Mouse (Mus musculus): ENCODE results near the gene Slc25a34.

The Slc25a34 gene

DNA sequence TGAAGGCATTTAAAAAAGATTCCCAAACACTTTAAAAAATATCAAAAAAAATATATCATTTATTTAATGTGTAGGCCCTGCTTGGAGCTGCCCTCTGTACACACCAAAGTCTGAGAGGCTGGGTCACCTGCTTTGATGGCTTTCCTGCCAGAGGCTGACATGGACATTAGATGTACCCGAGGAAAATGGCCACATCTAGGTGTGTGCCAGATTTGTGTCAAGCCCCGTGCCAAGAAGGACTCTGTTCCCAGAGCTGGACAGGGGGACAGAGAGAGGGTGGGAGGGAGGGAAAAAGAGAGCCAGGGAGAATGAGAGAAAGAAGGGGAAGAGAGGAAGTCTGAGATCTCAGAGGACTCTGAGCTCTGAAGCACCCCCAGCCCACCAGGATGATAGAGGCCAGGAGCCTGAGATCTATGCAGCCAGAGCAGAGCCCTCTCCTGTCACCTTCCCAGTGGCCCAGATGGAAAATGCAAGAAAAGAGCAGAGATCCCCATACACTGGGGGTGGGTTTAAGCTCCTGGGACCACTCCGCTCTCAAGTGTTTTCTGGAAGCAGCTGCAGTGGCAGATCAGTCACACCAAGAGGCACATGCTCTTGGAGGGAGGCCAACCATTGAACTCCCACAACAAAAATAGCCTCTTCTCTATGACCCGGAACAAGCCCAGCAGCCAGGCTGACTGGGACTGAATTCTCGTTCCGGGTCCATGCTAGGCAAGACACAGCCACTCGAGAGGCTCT, 19.7 kb upstream of the Slc25a34 start:
- DNase-seq (ENCODE audit: low spot score) = no peak

DNA sequence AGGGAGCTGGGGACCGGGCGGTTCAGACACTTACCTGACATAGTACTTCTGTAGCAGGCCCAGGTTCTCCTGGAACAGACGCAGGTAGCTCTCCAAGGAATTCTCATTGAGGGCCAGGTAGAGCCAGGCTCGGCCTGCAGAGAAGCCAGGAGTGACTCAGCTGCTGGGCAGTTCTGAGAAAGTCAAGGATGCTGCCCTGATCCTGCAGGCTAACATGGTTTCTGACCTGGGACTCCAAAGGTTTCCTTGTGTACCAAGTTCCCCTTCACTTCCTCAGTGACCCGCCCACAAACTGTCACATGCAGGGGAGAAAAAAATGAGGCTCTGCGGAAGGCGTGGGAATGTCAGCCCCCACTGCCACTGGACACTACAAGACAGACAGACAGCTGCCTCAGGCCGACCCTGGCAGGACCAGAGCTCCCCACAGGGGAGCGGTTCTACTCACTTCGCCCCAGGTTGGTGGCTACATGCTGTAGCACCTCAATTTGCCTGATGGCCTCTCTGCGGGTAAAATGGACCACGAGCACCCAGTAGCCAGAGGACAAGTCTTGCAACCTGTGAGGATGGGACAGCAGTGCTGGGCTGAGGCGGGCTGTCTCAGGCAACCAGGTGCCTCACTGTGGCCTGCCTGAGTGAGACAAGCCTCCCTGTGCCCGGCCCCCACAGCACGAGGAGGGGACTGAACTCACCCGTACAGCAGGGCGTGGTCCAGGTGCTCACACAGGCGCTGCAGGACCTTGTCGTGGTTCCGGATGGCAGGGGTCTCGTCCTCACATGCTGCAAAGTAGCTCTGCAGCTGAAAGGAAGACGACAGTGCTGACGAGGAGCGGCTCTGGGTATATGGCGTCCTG, 18.6 kb upstream of the Slc25a34 start:
- DNase-seq (ENCODE audit: low spot score) = no peak

DNA sequence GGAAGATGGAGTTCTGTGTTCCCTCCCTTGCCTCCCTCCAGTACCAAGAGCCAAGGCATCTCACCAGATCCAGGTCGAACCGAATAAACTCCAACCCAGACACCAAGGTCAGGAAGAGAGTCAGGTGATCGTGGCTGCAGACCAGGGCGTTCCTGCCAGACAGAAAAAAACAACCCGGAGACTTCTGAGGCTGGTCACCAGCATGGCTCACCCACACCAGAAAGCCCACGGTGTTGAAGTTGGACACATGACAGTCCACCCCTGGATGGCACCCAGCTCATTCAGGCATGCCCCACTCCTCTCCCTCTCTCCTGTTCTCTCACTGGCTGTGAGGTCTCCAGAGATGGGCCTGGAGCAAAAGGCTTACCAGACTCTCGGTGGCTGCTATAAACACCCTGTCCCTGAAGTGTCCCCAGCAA, 17.7 kb upstream of the Slc25a34 start:
- DNase-seq (ENCODE audit: low spot score) = no peak

GRCm38 (mm10) chr4:141639474-141639873, 15.9 kb upstream of the Slc25a34 start:
- no peak for DNase-seq (ENCODE audit: low spot score)

DNA sequence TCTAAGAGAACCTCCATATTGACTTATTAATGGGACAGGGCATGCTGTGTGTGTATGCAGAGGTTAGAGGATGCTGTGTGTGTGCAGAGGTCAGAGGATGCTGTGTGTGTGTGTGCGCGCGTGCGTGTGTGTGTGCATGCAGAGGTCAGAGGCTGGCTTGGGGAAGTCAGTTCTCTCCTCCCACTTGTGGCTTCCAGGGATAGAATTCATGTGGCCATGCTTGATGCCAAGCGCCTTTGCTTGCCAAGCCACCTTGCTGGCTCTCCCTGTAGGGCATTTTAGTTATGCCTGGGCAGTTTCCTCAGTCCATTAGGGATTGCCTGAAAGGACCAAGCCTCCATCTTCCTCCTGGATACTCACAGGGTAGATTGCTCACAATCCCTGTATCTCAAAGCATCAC, 13.1 kb upstream of the Slc25a34 start:
- DNase-seq (ENCODE audit: low spot score) = no peak

DNA sequence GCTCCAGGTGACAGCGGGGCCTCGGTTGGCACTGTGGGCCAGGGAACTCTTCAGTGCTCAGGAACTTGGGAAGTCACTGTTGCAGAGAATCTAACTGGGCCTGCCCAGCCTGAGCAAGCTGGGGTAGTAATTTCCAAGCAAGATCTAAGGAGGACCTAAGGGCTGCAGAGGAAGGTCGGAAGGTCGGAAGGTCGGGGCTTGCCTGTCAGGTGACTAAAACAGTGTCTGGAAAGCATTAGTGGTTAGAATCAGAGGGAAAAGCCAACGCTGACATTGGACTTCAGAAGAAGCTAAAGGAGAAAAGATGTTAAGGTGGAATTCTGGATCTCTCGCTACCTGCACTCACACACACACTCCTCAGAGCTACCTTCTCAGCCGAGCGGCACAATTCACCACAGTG, 12.4 kb upstream of the Slc25a34 start:
- no peak for DNase-seq (ENCODE audit: low spot score)

GRCm38 (mm10) chr4:141632111-141632873, 8.7 kb upstream of the Slc25a34 start:
- DNase-seq (ENCODE audit: low spot score) = no peak

GRCm38 (mm10) chr4:141631250-141631649, 7.6 kb upstream of the Slc25a34 start:
- no peak for DNase-seq (ENCODE audit: low spot score)

DNA sequence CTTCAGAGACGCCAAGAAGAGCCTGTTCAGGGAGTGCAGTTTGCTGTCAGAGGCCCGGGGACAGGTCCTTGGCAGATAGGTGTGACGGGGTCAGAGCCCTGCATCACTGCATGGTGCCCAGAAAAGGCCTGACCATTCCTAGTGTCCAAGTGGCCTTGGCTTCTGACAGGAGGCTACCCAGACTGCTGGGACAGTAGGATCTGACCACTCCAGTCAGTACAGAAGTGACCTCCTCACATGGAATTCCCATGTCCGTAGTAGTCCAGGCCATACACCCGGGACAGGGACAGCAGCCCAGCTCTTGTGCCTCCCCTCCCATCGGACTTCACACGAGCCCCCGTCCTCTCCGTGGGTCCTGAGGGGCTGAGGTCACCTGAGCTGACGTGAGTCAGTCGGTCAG, 6.4 kb upstream of the Slc25a34 start:
- DNase-seq (ENCODE audit: low spot score) = no peak

GRCm38 (mm10) chr4:141628661-141629060, 5.0 kb upstream of the Slc25a34 start:
- DNase-seq (ENCODE audit: low spot score) = no peak

DNA sequence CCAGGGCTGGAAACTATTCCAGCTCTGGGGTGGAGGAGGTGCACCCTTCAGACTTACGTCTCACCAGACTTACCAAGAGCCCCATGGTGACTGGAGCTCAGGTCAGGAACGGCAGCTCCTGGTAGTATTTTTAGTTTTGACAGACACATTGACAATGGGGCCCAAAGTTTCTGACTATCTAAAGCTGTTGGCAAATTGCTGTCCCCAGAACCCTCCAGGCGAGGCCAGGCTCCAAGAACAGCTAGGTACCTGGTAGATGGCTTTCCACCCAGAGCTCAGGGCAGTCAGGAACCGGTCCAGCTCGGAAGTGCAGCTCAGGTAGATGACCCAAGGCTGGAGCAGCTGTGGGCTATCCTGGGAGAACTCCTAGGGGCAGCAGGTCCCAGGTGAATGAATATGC, 3.9 kb upstream of the Slc25a34 start:
- DNase-seq (ENCODE audit: low spot score) = no peak

GRCm38 (mm10) chr4:141625774-141626550, 2.3 kb upstream of the Slc25a34 start:
- DNase-seq (ENCODE audit: low spot score) = no peak

- no peak for DNase-seq (ENCODE audit: low spot score)
These were observed 1.6 kb upstream of the Slc25a34 start for GRCm38 (mm10) chr4:141624983-141625773.

DNA sequence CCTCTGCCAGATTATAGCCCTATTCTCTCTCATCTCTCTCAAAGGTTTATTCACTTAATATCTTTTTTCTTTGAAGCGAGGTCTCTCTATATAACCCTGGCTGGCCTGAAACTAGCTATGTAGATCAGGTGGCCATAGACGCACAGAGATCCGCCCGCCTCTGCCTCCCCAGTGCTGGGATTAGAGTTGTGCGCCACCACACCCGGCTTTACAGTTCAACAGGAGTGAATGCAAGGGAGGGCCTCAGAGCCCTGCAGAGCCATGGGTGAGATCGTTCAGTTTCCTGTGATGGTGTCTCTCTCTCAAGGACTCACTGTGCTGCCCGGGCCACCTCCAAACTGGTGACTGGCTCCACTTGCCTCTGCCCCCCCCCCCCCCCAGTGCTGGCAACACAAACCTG, 513 bp upstream of the Slc25a34 start:
- DNase-seq (ENCODE audit: low spot score) = no peak

- DNase-seq (ENCODE audit: low spot score) = no peak
These were observed 584 bp downstream of the Slc25a34 start for GRCm38 (mm10) chr4:141623037-141623436.

- DNase-seq (ENCODE audit: low spot score) = no peak
These were observed 1.0 kb downstream of the Slc25a34 start for GRCm38 (mm10) chr4:141622580-141622979.

DNA sequence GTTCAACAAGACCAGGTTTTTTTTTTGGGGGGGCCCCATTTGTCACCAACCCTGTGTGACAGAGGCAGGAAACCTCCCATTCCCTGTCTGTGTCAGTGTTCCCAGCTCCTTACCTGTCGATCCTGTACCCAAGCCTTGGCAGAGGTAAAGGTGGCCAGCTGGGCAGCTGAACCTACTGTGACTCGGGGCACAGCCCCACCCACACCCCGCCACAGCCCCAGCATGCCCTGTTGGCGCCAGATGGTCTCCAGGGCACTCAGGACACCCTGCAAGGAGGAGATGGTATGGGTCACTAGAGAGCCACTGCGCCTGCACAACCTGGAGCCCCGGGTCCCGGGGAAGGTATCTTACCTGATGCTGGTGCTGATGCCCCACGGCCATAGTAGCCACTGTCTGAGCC, 1.5 kb downstream of the Slc25a34 start:
- no peak for DNase-seq (ENCODE audit: low spot score)

- DNase-seq (ENCODE audit: low spot score) = no peak
These were observed 2.3 kb downstream of the Slc25a34 start for GRCm38 (mm10) chr4:141621297-141621696.

DNA sequence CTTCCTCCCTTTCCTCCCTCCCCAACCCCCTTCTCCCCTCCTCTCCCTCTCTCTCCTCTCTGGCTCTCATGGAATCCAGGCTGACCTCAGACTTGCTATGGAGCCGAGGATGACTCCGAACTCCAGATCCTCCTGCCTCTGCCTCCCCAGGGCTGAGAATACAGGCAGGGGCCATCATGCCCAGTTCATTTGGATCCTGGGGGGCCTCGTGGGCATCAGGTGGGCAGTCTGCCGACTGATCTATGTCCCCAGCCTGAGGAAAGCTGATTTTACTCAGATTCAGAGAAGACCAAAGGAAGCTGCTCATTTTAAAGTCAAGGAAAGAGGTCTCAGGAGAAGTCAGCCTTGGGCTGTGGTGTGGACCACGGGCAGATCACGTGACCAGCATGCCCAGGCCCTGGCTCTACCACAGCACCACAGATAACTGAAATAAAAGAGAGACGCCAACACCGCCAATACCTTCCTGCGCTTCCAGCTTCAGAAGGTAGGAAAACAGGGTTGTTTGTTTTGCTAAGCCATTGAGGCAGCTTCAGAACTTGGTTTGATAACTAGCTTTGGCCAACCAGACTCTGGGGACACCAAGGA, 4.2 kb downstream of the Slc25a34 start:
- DNase-seq (ENCODE audit: low spot score) = no peak

DNA sequence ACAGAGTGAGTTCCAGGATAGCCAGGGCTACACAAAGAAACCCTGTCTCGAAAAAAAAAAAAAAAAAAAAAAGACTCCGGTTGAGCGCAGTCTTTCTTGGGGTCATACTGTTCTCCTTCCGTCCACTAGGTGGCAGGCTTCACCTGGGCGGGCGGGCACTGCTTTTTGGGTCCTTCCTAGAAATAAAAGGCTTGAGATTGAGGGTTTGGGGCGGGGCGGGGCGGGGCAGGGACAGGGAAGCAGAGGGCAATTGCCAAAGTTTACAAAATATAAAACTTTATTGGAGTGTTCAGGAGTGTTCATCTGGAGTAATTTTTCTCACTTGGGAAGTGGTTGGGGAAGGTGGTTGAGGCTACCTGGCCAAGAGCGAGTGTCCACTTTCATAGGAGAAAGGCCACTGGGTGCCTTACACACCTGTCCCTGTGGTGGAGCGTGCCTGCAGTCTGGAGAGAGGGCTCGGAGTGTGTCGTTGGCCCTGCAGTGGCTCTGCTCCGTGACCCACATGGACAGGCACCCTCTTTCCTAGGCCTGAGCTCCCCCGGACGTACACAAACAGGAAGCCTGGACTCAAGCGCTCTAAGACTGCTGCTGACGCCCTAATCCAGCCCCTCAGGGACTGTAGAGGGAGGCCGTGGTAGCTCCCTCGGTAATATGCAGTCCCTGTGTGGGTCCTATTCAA, 4.9 kb downstream of the Slc25a34 start, which contains the start of gene Tmem82:
TSS of gene Tmem82 (minus strand) at position 69 of the 679 bp plus-strand sequence.
- DNase-seq (ENCODE audit: low spot score) = no peak

Data from testis, postnatal 14 days (tissue).